Mouse (Mus musculus): Measurements from ENCODE around the gene Clasrp. TPM values are rescaled to one million over a fixed set of nuclear protein-coding genes. Genes with fewer than 3 reads are reported as not detected.

The Clasrp gene
- polyA plus RNA-seq, 1 experiment = 240 TPM

DNA sequence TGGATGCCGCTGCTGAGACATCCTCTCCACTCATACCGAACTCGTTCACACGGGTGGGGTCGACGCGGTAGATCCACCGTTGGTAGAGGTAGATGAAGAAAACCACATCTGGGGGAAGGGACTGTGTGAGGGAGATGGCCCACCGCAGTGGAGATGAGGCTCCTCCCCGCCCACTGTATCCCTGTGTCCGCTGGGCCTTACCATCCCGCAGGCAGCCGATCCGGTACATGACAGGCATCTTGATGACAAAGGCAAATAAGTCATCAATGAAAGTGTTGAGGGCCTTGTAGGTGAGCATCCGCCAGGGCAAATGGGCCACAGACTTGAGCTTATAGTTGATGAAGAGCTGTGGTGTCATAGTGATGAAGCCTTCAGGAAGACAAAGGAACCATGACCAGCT, 29.6 kb upstream of the Clasrp start:
- H3K27me3 ChIP-seq (ENCODE audit: control insufficient read depth, insufficient read depth, low read length) = no peaks in the 10 kb centered on the region
- peaks cover 4% of the 10 kb centered on the region for H3K4me1 ChIP-seq (replicated peaks; ENCODE audit: control insufficient read depth, insufficient read depth, low read length)
- no peak for DNase-seq
- 69% methylated on average over 15 of the region's 15 CpGs for WGBS
- peaks cover 48% of the 10 kb centered on the region for H3K36me3 ChIP-seq (ENCODE audit: control insufficient read depth, insufficient read depth, low read length)
- no peak for TF ChIP-seq POLR2A (IDR thresholded peaks at IDR 0.05; ENCODE audit: control insufficient read depth, extremely low read depth, insufficient read depth, low read length, poor library complexity)
- no peak for TF ChIP-seq CTCF (IDR thresholded peaks at IDR 0.05; ENCODE audit: borderline replicate concordance, control insufficient read depth, extremely low read depth, insufficient read depth, low read length, poor library complexity)
- no peak overlapping the region for H3K27ac ChIP-seq (ENCODE audit: control insufficient read depth, insufficient read depth, low read length)
- H3K4me3 ChIP-seq (ENCODE audit: control insufficient read depth, insufficient read depth, low read length) = no peak overlapping the region

DNA sequence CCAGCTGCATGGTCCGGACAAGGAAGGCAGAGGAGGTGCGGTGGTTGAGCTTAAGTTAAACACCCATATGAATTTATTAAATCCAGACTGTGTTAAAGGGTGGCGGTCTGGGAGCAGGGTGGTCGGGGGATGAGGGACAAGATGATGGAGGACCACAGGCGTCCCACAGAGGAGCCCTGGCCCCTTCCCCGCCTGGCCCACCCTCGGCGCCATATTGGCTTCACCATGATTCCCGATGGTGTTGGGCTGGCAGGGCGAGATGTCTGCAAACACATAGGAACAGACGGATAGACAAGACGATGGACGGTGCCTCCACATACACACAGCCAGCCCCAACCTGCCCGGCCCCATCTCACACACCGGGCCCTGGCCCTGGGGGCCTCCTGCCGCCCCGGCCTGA, 28.9 kb upstream of the Clasrp start:
- no peaks in the 10 kb centered on the region for H3K27me3 ChIP-seq (ENCODE audit: control insufficient read depth, insufficient read depth, low read length)
- no peak overlapping the region for H3K4me3 ChIP-seq (ENCODE audit: control insufficient read depth, insufficient read depth, low read length)
- no peak for TF ChIP-seq POLR2A (IDR thresholded peaks at IDR 0.05; ENCODE audit: control insufficient read depth, extremely low read depth, insufficient read depth, low read length, poor library complexity)
- no peak for TF ChIP-seq CTCF (IDR thresholded peaks at IDR 0.05; ENCODE audit: borderline replicate concordance, control insufficient read depth, extremely low read depth, insufficient read depth, low read length, poor library complexity)
- DNase-seq = no peak
- no peak overlapping the region for H3K27ac ChIP-seq (ENCODE audit: control insufficient read depth, insufficient read depth, low read length)
- peaks cover 41% of the 10 kb centered on the region for H3K36me3 ChIP-seq (ENCODE audit: control insufficient read depth, insufficient read depth, low read length)
- H3K4me1 ChIP-seq (replicated peaks; ENCODE audit: control insufficient read depth, insufficient read depth, low read length) = peaks cover 7% of the 10 kb centered on the region
- 98% methylated on average over 17 of the region's 17 CpGs for WGBS

DNA sequence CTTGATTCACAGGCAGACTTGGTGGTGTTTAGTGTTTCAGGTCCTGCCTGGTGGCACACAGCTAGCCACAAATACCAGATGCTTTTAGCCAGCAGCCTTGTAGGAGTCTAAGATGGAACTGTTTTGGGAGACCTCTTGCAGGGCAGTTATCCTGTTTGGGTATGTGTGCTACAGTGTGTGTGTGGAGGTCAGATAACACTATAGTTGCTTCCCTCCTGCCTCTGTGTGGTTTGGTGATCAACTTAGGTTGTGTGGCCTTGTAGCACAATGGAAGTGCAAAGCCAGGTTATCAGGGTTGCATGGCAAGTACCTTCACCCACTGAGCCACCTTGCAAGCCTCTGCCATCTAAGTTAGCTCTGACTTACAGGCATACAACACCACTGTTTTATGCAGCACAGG, 28.4 kb upstream of the Clasrp start:
- Histone ChIP-seq H3K4me1 (replicated peaks; ENCODE audit: control insufficient read depth, insufficient read depth, low read length) (peaks cover 12% of the 10 kb centered on the region), H3K27me3 (ENCODE audit: control insufficient read depth, insufficient read depth, low read length) (no peaks in the 10 kb centered on the region), H3K4me3 (ENCODE audit: control insufficient read depth, insufficient read depth, low read length) (no peak overlapping the region), H3K36me3 (ENCODE audit: control insufficient read depth, insufficient read depth, low read length) (peaks cover 36% of the 10 kb centered on the region), H3K27ac (ENCODE audit: control insufficient read depth, insufficient read depth, low read length) (no peak overlapping the region)
- TF ChIP-seq CTCF (IDR thresholded peaks at IDR 0.05; ENCODE audit: borderline replicate concordance, control insufficient read depth, extremely low read depth, insufficient read depth, low read length, poor library complexity) (no peak), POLR2A (IDR thresholded peaks at IDR 0.05; ENCODE audit: control insufficient read depth, extremely low read depth, insufficient read depth, low read length, poor library complexity) (no peak)
- DNase-seq = no peak

DNA sequence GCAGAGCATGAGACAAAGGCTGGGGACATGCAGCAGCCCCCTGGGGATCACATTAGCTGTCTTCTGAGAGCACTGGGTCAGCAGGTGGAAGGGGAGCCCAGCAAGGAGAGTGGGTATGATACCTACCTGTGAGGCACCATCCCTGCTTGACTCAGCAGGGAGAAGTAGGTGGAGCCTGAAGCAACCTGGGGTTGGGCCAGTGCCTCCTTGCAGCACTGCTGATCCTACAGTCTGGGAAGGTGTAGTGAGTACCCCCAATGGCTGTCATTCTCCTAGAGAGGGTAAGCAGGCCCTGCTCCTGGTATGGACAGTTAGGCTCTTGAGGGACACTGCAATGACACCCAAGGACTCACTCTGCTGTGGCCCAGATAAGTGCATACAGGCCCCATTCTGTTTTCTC, 28.0 kb upstream of the Clasrp start:
- Histone ChIP-seq H3K36me3 (ENCODE audit: control insufficient read depth, insufficient read depth, low read length) (peaks cover 32% of the 10 kb centered on the region), H3K27me3 (ENCODE audit: control insufficient read depth, insufficient read depth, low read length) (no peaks in the 10 kb centered on the region), H3K27ac (ENCODE audit: control insufficient read depth, insufficient read depth, low read length) (no peak overlapping the region), H3K4me3 (ENCODE audit: control insufficient read depth, insufficient read depth, low read length) (no peak overlapping the region), H3K4me1 (replicated peaks; ENCODE audit: control insufficient read depth, insufficient read depth, low read length) (peaks cover 13% of the 10 kb centered on the region)
- no peak for TF ChIP-seq CTCF (IDR thresholded peaks at IDR 0.05; ENCODE audit: borderline replicate concordance, control insufficient read depth, extremely low read depth, insufficient read depth, low read length, poor library complexity)
- TF ChIP-seq POLR2A (IDR thresholded peaks at IDR 0.05; ENCODE audit: control insufficient read depth, extremely low read depth, insufficient read depth, low read length, poor library complexity) = no peak
- no peak for DNase-seq

DNA sequence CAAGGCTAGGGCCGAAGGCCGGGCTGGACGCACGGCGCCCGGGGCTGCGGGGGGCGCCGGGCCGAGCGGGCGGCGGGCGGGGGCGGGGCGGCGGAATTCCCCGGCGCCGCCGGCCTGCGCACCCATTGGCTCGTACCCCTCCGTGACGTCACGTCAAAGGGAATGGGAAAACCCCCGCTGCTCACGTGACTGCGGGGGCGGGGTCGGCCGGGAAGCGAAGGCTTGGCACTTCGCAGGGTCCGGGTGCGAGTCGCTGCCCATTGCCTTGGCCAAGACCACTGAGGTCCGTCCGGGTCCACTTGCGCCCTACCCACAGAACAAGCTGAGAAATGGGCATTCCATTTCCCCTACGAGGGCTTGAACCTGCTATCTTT, 25.1 kb upstream of the Clasrp start, which contains the start of gene Relb:
TSS of gene Relb (minus strand) at position 78 of the 374 bp plus-strand sequence.
- WGBS = under 1% methylated on average over 34 of the region's 41 CpGs
- DNase-seq = peak; percentile 89
- H3K4me3 ChIP-seq (ENCODE audit: control insufficient read depth, insufficient read depth, low read length) = peak within 1 kb of the TSS; percentile 69
- H3K27me3 ChIP-seq (ENCODE audit: control insufficient read depth, insufficient read depth, low read length) = no peaks in the 10 kb centered on the region
- H3K27ac ChIP-seq (ENCODE audit: control insufficient read depth, insufficient read depth, low read length) = peak within 1 kb of the TSS; percentile 53; the same call in 1 of the 2 replicates
- TF ChIP-seq CTCF (IDR thresholded peaks at IDR 0.05; ENCODE audit: borderline replicate concordance, control insufficient read depth, extremely low read depth, insufficient read depth, low read length, poor library complexity) (0 out of 2 replicates have a peak, but pooled peaks have one; percentile 26), POLR2A (IDR thresholded peaks at IDR 0.05; ENCODE audit: control insufficient read depth, extremely low read depth, insufficient read depth, low read length, poor library complexity) (no peak)
- peaks cover 14% of the 10 kb centered on the region; the same call in 1 of the 2 replicates for H3K36me3 ChIP-seq (ENCODE audit: control insufficient read depth, insufficient read depth, low read length)
- peaks cover 13% of the 10 kb centered on the region for H3K4me1 ChIP-seq (replicated peaks; ENCODE audit: control insufficient read depth, insufficient read depth, low read length)

DNA sequence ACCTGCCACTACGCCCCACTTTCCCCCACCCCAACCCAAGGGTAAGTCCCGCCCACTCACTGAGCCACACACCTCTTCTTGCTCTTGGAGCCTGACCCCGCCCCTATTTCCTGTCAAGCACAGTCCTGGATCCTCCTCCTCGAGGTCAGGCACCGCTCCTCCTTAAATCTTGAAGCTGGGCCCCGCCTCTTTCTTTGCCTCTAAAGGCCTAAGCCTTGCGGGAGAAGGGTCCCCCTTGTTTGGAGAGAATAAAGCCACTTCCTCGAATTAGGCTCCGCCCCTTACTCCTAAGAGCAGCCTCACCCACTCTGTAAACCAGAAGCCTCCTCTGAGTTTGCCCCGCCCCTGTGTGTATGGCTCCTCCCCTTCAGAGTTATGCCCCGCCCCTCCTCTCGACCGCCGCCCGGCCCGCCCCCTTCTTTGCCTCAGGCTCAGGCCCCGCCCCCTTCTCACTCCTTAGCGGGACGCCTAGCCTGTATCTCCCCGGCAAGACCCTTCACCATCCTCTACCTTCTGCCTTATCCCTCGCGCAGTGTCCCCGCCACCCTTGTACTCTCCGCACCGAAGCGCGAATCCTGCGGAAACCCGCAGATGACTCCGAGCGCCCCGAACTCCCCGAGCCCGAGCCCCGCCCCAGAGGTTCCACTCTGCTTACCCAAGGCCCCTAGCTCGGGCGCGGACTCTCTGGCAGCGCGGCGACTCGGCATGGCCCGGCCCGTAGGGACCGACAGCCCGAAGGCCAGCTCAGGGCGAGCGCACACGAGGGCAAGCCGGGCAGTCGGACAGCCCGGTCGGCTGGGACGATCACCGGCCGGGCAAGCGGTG, 24.5 kb upstream of the Clasrp start:
- TF ChIP-seq CTCF (IDR thresholded peaks at IDR 0.05; ENCODE audit: borderline replicate concordance, control insufficient read depth, extremely low read depth, insufficient read depth, low read length, poor library complexity) (no peak), POLR2A (IDR thresholded peaks at IDR 0.05; ENCODE audit: control insufficient read depth, extremely low read depth, insufficient read depth, low read length, poor library complexity) (0 out of 2 replicates have a peak, but pooled peaks have one; percentile 9)
- 1% methylated on average over 57 of the region's 57 CpGs for WGBS
- H3K4me1 ChIP-seq (replicated peaks; ENCODE audit: control insufficient read depth, insufficient read depth, low read length) = peaks cover 13% of the 10 kb centered on the region
- peak; percentile 94 for DNase-seq
- peak overlapping the region; percentile 53; the same call in 1 of the 2 replicates for H3K27ac ChIP-seq (ENCODE audit: control insufficient read depth, insufficient read depth, low read length)
- no peaks in the 10 kb centered on the region for H3K27me3 ChIP-seq (ENCODE audit: control insufficient read depth, insufficient read depth, low read length)
- H3K36me3 ChIP-seq (ENCODE audit: control insufficient read depth, insufficient read depth, low read length) = peaks cover 8% of the 10 kb centered on the region; the same call in 1 of the 2 replicates
- H3K4me3 ChIP-seq (ENCODE audit: control insufficient read depth, insufficient read depth, low read length) = peak overlapping the region; percentile 69
